Mouse (Mus musculus) hindbrain, embryonic 10.5 days (tissue): ENCODE results near the gene Noxo1. TPM values are rescaled to one million over a fixed set of nuclear protein-coding genes. Genes with fewer than 3 reads are reported as not detected.
"Not testable (repeated sequence)": the region's sequence is repeated elsewhere in the genome, so short reads cannot be mapped to it uniquely, and the experiment has no call there.

Experiments used
- DNase-seq: peaks from one replicate; pipeline ENCODE4 v3.0.0-alpha.2; 2017; ENCODE audit warnings: low spot score
- H3K27ac ChIP-seq: fragments of 300-500 bp; sonication (generic); 2 replicates; pipeline ENCODE4 v1.5.1; 2016; ENCODE audit warnings: mild to moderate bottlenecking, moderate library complexity
- H3K27me3 ChIP-seq: fragments of 300-500 bp; sonication (generic); 2 replicates; pipeline ENCODE4 v1.6.1; 2016; ENCODE audit warnings: mild to moderate bottlenecking; ENCODE audit not compliant: poor library complexity, insufficient read depth, severe bottlenecking
- H3K36me3 ChIP-seq: fragments of 300-500 bp; sonication (generic); 2 replicates; pipeline ENCODE4 v1.6.1; 2016; ENCODE audit warnings: mild to moderate bottlenecking, moderate library complexity
- H3K4me1 ChIP-seq: fragments of 300-500 bp; sonication (generic); replicated peaks from 2 replicates; pipeline ENCODE4 v1.6.1; 2016; ENCODE audit warnings: mild to moderate bottlenecking
- H3K4me3 ChIP-seq: fragments of 300-500 bp; sonication (generic); 2 replicates; pipeline ENCODE4 v1.5.1; 2016; ENCODE audit warnings: mild to moderate bottlenecking, moderate library complexity
- H3K9me3 ChIP-seq: fragments of 300-500 bp; sonication (generic); 2 replicates; pipeline ENCODE4 v1.6.1; 2016; ENCODE audit warnings: mild to moderate bottlenecking, moderate library complexity
- WGBS: fragments of 180-500 bp; shearing (Covaris S2); methylation state at CpG from one replicate; pipeline ENCODE4 v1.1.7; 2016; 5-methylcytosine and 5-hydroxymethylcytosine counted together
- polyA plus RNA-seq: library from polyadenylated mRNA; unstranded; fragments of >200 nt; fragmentation: Nextera tagmentation; extraction: Ambion mirVana; gene quantifications from 2 replicates; pipeline ENCODE4 v1.2.1, GENCODE M21; 2016

Noxo1 gene
- polyA plus RNA-seq, 1 experiment from 2014 or later, result 1.5 TPM

GRCm38 (mm10) chr17:24667416-24667815 is 28.6 kb upstream of the Noxo1 start:
- peak; percentile 54 for DNase-seq
- Histone ChIP-seq H3K9me3 (no peaks in the 10 kb centered on the region), H3K4me1 (peaks cover 35% of the 10 kb centered on the region), H3K27me3 (no peaks in the 10 kb centered on the region), H3K27ac (no peak overlapping the region), H3K36me3 (no peaks in the 10 kb centered on the region), H3K4me3 (no peak overlapping the region)
- 35% methylated on average over 6 of the region's 6 CpGs for WGBS

GRCm38 (mm10) chr17:24669214-24669544 is 26.9 kb upstream of the Noxo1 start:
- H3K9me3 ChIP-seq, H3K36me3 ChIP-seq, DNase-seq, H3K27me3 ChIP-seq: not testable (repeated sequence)
- Histone ChIP-seq H3K4me3 (peak overlapping the region; percentile 100), H3K4me1 (peaks cover 47% of the 10 kb centered on the region), H3K27ac (peak overlapping the region; percentile 95)
- 14% methylated on average over 15 of the region's 15 CpGs for WGBS

- DNase-seq, result peak; percentile 94
- Histone ChIP-seq H3K9me3 (no peaks in the 10 kb centered on the region), H3K4me1 (peaks cover 47% of the 10 kb centered on the region), H3K27ac (peak within 1 kb of the TSS; percentile 95), H3K27me3 (no peaks in the 10 kb centered on the region), H3K4me3 (peak within 1 kb of the TSS; percentile 100), H3K36me3 (0 out of 2 replicates have a peak, but pooled peaks cover 3% of the 10 kb centered on the region)
- WGBS, result under 1% methylated on average over 80 of the region's 80 CpGs
These were observed 26.3 kb upstream of the Noxo1 start, which contains the start of gene Zfp598 for GRCm38 (mm10) chr17:24669545-24670245. Zfp598 (plus strand) TSS chr17:24669687.

GRCm38 (mm10) chr17:24670246-24670844 is 25.7 kb upstream of the Noxo1 start:
- WGBS, result 17% methylated on average over 8 of the region's 8 CpGs

GRCm38 (mm10) chr17:24671346-24671745 is 24.7 kb upstream of the Noxo1 start:
- Histone ChIP-seq H3K36me3 (peaks cover 4% of the 10 kb centered on the region; the same call in 1 of the 2 replicates), H3K4me3 (peak overlapping the region; percentile 100; the same call in 1 of the 2 replicates), H3K27me3 (no peaks in the 10 kb centered on the region), H3K4me1 (peaks cover 47% of the 10 kb centered on the region), H3K27ac (no peak overlapping the region), H3K9me3 (no peaks in the 10 kb centered on the region)
- WGBS, result 75% methylated on average over 5 of the region's 5 CpGs
- DNase-seq, result no peak

More at GRCm38 (mm10) chr17:24670246-24670844, 25.7 kb upstream of the Noxo1 start:
- no peak for DNase-seq
- Histone ChIP-seq H3K9me3 (no peaks in the 10 kb centered on the region), H3K4me3 (peak overlapping the region; percentile 100), H3K27me3 (no peaks in the 10 kb centered on the region), H3K36me3 (0 out of 2 replicates have a peak, but pooled peaks cover 3% of the 10 kb centered on the region), H3K4me1 (peaks cover 47% of the 10 kb centered on the region), H3K27ac (peak overlapping the region; percentile 95)

GRCm38 (mm10) chr17:24672141-24672540 is 23.9 kb upstream of the Noxo1 start:
- peak overlapping the region; percentile 100; the same call in 1 of the 2 replicates for H3K4me3 ChIP-seq
- no peaks in the 10 kb centered on the region for H3K27me3 ChIP-seq
- no peaks in the 10 kb centered on the region for H3K9me3 ChIP-seq
- H3K4me1 ChIP-seq, result peaks cover 47% of the 10 kb centered on the region
- H3K27ac ChIP-seq, result no peak overlapping the region
- no peak for DNase-seq
- peaks cover 12% of the 10 kb centered on the region for H3K36me3 ChIP-seq
- 34% methylated on average over 5 of the region's 5 CpGs for WGBS

- no peak overlapping the region for H3K27ac ChIP-seq
- no peak for DNase-seq
- no peak overlapping the region for H3K4me3 ChIP-seq
- H3K36me3 ChIP-seq, result peaks cover 33% of the 10 kb centered on the region
- H3K4me1 ChIP-seq, result peaks cover 40% of the 10 kb centered on the region
- WGBS, result 86% methylated on average over 7 of the region's 7 CpGs
- H3K27me3 ChIP-seq, result no peaks in the 10 kb centered on the region
- H3K9me3 ChIP-seq, result no peaks in the 10 kb centered on the region
These were observed 21.8 kb upstream of the Noxo1 start for GRCm38 (mm10) chr17:24674277-24674676.

GRCm38 (mm10) chr17:24676187-24676586 is 19.8 kb upstream of the Noxo1 start:
- H3K27me3 ChIP-seq, result no peaks in the 10 kb centered on the region
- H3K4me1 ChIP-seq, result peaks cover 25% of the 10 kb centered on the region
- H3K9me3 ChIP-seq, result no peaks in the 10 kb centered on the region
- H3K27ac ChIP-seq, result no peak overlapping the region
- H3K4me3 ChIP-seq, result no peak overlapping the region
- WGBS, result 59% methylated on average over 2 of the region's 2 CpGs
- H3K36me3 ChIP-seq, result peaks cover 52% of the 10 kb centered on the region
- DNase-seq, result peak; percentile 73

- DNase-seq, result no peak
- Histone ChIP-seq H3K4me1 (peaks cover 18% of the 10 kb centered on the region), H3K27ac (no peak overlapping the region), H3K27me3 (no peaks in the 10 kb centered on the region), H3K9me3 (no peaks in the 10 kb centered on the region), H3K36me3 (peaks cover 59% of the 10 kb centered on the region), H3K4me3 (no peak overlapping the region)
- 96% methylated on average over 5 of the region's 5 CpGs for WGBS
These were observed 19.2 kb upstream of the Noxo1 start for GRCm38 (mm10) chr17:24676877-24677276.

- Histone ChIP-seq H3K27me3 (no peaks in the 10 kb centered on the region), H3K9me3 (no peaks in the 10 kb centered on the region), H3K4me3 (no peak overlapping the region), H3K36me3 (peaks cover 66% of the 10 kb centered on the region), H3K4me1 (peaks cover 11% of the 10 kb centered on the region), H3K27ac (no peak overlapping the region)
- no peak for DNase-seq
- WGBS, result 94% methylated on average over 24 of the region's 24 CpGs
These were observed 18.4 kb upstream of the Noxo1 start for GRCm38 (mm10) chr17:24677500-24678080.

GRCm38 (mm10) chr17:24686514-24686913 is 9.5 kb upstream of the Noxo1 start:
- Histone ChIP-seq H3K4me1 (peaks cover 31% of the 10 kb centered on the region), H3K27ac (no peak overlapping the region), H3K27me3 (peaks cover 52% of the 10 kb centered on the region), H3K9me3 (no peaks in the 10 kb centered on the region), H3K36me3 (peaks cover 11% of the 10 kb centered on the region), H3K4me3 (peak overlapping the region; percentile 31)
- WGBS, result 26% methylated on average over 16 of the region's 16 CpGs
- DNase-seq, result peak; percentile 49

GRCm38 (mm10) chr17:24687146-24687595 is 8.9 kb upstream of the Noxo1 start:
- Histone ChIP-seq H3K27ac (peak overlapping the region; percentile 24; the same call in 1 of the 2 replicates), H3K36me3 (peaks cover 8% of the 10 kb centered on the region), H3K9me3 (no peaks in the 10 kb centered on the region), H3K27me3 (peaks cover 58% of the 10 kb centered on the region), H3K4me3 (peak overlapping the region; percentile 46), H3K4me1 (peaks cover 31% of the 10 kb centered on the region)
- 2% methylated on average over 25 of the region's 25 CpGs for WGBS
- peak; percentile 61 for DNase-seq

GRCm38 (mm10) chr17:24687599-24687998 is 8.4 kb upstream of the Noxo1 start:
- Histone ChIP-seq H3K27me3 (peaks cover 63% of the 10 kb centered on the region), H3K9me3 (no peaks in the 10 kb centered on the region), H3K4me3 (peak overlapping the region; percentile 46), H3K4me1 (peaks cover 31% of the 10 kb centered on the region), H3K27ac (peak overlapping the region; percentile 24; the same call in 1 of the 2 replicates), H3K36me3 (peaks cover 8% of the 10 kb centered on the region)
- WGBS, result 20% methylated on average over 23 of the region's 23 CpGs
- no peak for DNase-seq
